Mouse (Mus musculus) ES-Bruce4 (cell line): Measurements from ENCODE around the gene Bpi. TPM values are rescaled to one million over a fixed set of nuclear protein-coding genes. Genes with fewer than 3 reads are reported as not detected.

ENCODE experiments used
- H3K27ac ChIP-seq: 2 replicates; pipeline ENCODE4 v1.5.1; 2012; ENCODE audit warnings: low read length, inconsistent platforms; ENCODE audit not compliant: insufficient read depth
- H3K27me3 ChIP-seq: 2 replicates; pipeline ENCODE4 v1.6.1; 2012; ENCODE audit warnings: mild to moderate bottlenecking, low read length, inconsistent platforms; ENCODE audit not compliant: control insufficient read depth, poor library complexity, insufficient read depth, severe bottlenecking
- H3K36me3 ChIP-seq: 2 replicates; pipeline ENCODE4 v1.6.1; 2012; ENCODE audit warnings: inconsistent platforms, mild to moderate bottlenecking, low read length, moderate library complexity; ENCODE audit not compliant: control insufficient read depth, poor library complexity, insufficient read depth, severe bottlenecking
- H3K4me1 ChIP-seq: one replicate; pipeline ENCODE4 v1.8.1; 2011; ENCODE audit warnings: low read length; ENCODE audit not compliant: control insufficient read depth, insufficient read depth
- H3K4me3 ChIP-seq: 2 replicates; pipeline ENCODE4 v1.5.1; 2011; ENCODE audit warnings: low read depth, mild to moderate bottlenecking, low read length
- H3K9ac ChIP-seq: 2 replicates; pipeline ENCODE4 v1.6.1; 2012; ENCODE audit warnings: low read depth, mild to moderate bottlenecking, inconsistent platforms; ENCODE audit not compliant: poor library complexity, severe bottlenecking
- H3K9me3 ChIP-seq: replicated peaks from 2 replicates; pipeline ENCODE4 v1.6.1; 2012; ENCODE audit warnings: mild to moderate bottlenecking, low read length, inconsistent platforms; ENCODE audit not compliant: control insufficient read depth, poor library complexity, insufficient read depth, severe bottlenecking
- CTCF ChIP-seq: IDR thresholded peaks from one replicate; pipeline ENCODE4 v1.8.1; 2011; ENCODE audit warnings: low read depth, low read length
- EP300 ChIP-seq: IDR thresholded peaks from 2 replicates; pipeline ENCODE4 v1.6.1; 2011; ENCODE audit warnings: low read depth, low read length; ENCODE audit not compliant: insufficient read depth
- POLR2A ChIP-seq: IDR thresholded peaks from one replicate; pipeline ENCODE4 v1.8.1; 2011; ENCODE audit warnings: low read length; ENCODE audit not compliant: insufficient read depth
- polyA plus RNA-seq: library from polyadenylated mRNA; stranded (reverse); fragments of >200 nt; gene quantifications from 2 replicates; pipeline ENCODE4 v1.2.4, GENCODE M21; 2011; ENCODE audit warnings: low read depth; ENCODE audit not compliant: missing spikeins, insufficient read depth, insufficient read length

Bpi gene
- polyA plus RNA-seq, 1 experiment, result not detected

GRCm38 (mm10) chr2:158317026-158317425 is 59.1 kb downstream of the Bpi start:
- H3K9ac ChIP-seq, result no peak overlapping the region
- no peaks in the 10 kb centered on the region for H3K27me3 ChIP-seq
- no peaks in the 10 kb centered on the region for H3K36me3 ChIP-seq
- no peak for TF ChIP-seq POLR2A
- no peak for TF ChIP-seq EP300
- peak; percentile 88 for TF ChIP-seq CTCF
- no peak overlapping the region for H3K4me3 ChIP-seq
- no peak overlapping the region for H3K27ac ChIP-seq
- no peaks in the 10 kb centered on the region for H3K4me1 ChIP-seq
- H3K9me3 ChIP-seq, result no peaks in the 10 kb centered on the region

- Histone ChIP-seq H3K36me3 (no peaks in the 10 kb centered on the region), H3K4me3 (no peak overlapping the region), H3K27ac (no peak overlapping the region), H3K27me3 (no peaks in the 10 kb centered on the region), H3K9ac (no peak overlapping the region), H3K4me1 (no peaks in the 10 kb centered on the region), H3K9me3 (no peaks in the 10 kb centered on the region)
- TF ChIP-seq CTCF (no peak), POLR2A (no peak), EP300 (no peak)
These were observed 63.7 kb downstream of the Bpi start for GRCm38 (mm10) chr2:158321596-158321995.

- Histone ChIP-seq H3K27me3 (no peaks in the 10 kb centered on the region), H3K9ac (no peak overlapping the region), H3K4me3 (no peak overlapping the region), H3K9me3 (no peaks in the 10 kb centered on the region), H3K27ac (no peak overlapping the region), H3K36me3 (no peaks in the 10 kb centered on the region), H3K4me1 (no peaks in the 10 kb centered on the region)
- TF ChIP-seq POLR2A, result no peak
- no peak for TF ChIP-seq EP300
- TF ChIP-seq CTCF, result no peak
These were observed 65.0 kb downstream of the Bpi start for GRCm38 (mm10) chr2:158322845-158323244.

GRCm38 (mm10) chr2:158324531-158325190 is 66.8 kb downstream of the Bpi start:
- Histone ChIP-seq H3K9me3 (no peaks in the 10 kb centered on the region), H3K9ac (no peak overlapping the region), H3K27ac (no peak overlapping the region), H3K4me3 (no peak overlapping the region), H3K27me3 (no peaks in the 10 kb centered on the region), H3K4me1 (no peaks in the 10 kb centered on the region), H3K36me3 (no peaks in the 10 kb centered on the region)
- TF ChIP-seq POLR2A (no peak), CTCF (no peak), EP300 (no peak)

- H3K9me3 ChIP-seq, result no peaks in the 10 kb centered on the region
- no peak overlapping the region for H3K27ac ChIP-seq
These were observed 67.7 kb downstream of the Bpi start for GRCm38 (mm10) chr2:158325609-158326008.

More at GRCm38 (mm10) chr2:158325609-158326008, 67.7 kb downstream of the Bpi start:
- Histone ChIP-seq H3K9ac (no peak overlapping the region), H3K36me3 (no peaks in the 10 kb centered on the region), H3K4me1 (no peaks in the 10 kb centered on the region), H3K27me3 (no peaks in the 10 kb centered on the region), H3K4me3 (no peak overlapping the region)
- no peak for TF ChIP-seq POLR2A
- no peak for TF ChIP-seq EP300
- no peak for TF ChIP-seq CTCF

Other genes starting within 250 kb of the Bpi start
- gene Tti1, start 229.7 kb upstream of the Bpi start, polyA plus RNA-seq, result 44.6 and 48.5 TPM in 2 replicates
- gene Rprd1b, start 229.6 kb upstream of the Bpi start, polyA plus RNA-seq, result 17.4 and 18.6 TPM in 2 replicates
- 18.4 and 23.2 TPM in 2 replicates for gene Tgm2, start 111.7 kb upstream of the Bpi start, polyA plus RNA-seq
- 0.34 and 0.38 TPM in 2 replicates for gene D630003M21Rik, start 28.9 kb upstream of the Bpi start, polyA plus RNA-seq
- 0.43 and 0.46 TPM in 2 replicates for gene Lbp, start 48.4 kb downstream of the Bpi start, polyA plus RNA-seq
- 39.8 and 41.0 TPM in 2 replicates for gene Snhg11, start 117.5 kb downstream of the Bpi start, polyA plus RNA-seq
- 54.6 and 57.7 TPM in 2 replicates for gene Ralgapb, start 151.8 kb downstream of the Bpi start, polyA plus RNA-seq
- gene Adig, start 244.5 kb downstream of the Bpi start, polyA plus RNA-seq, result not detected in 2 replicates